Mouse (Mus musculus): ENCODE measurements around the gene Atp8b5.

GRCm38 (mm10) chr4:43245776-43246175 is 21.2 kb upstream of the Atp8b5 start:
- TF ChIP-seq POLR2A (IDR thresholded peaks at IDR 0.05; ENCODE audit: control insufficient read depth, low read depth, low read length): no peak
- no peak for TF ChIP-seq CTCF (IDR thresholded peaks at IDR 0.05; ENCODE audit: control insufficient read depth, insufficient read depth, insufficient replicate concordance, low read depth, low read length)
